Mouse (Mus musculus): ENCODE measurements around the gene Tbc1d22a. TPM values are rescaled to one million over a fixed set of nuclear protein-coding genes. Genes with fewer than 3 reads are reported as not detected.

The Tbc1d22a gene
- polyA plus RNA-seq, 1 experiment = 19.5 TPM

DNA sequence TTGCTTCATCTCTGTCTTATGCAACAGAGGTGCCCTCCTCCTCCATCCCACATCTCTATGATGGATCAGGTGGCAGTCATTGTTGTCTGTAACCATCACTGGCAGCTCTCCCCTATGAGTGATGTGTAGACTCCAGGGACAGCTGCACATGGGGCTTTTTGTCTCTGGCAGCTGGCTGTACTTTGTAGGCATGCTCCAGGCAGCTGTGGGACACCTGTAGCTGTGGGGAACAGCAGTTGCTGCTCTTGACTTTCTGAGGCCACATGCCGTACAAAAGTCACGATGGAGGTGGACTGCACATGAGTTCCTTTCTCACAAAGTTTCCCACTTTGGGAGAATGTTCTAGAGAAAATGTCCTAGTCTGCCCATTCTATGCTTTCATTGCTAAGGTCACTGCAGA, 223.1 kb downstream of the Tbc1d22a start:
- Histone ChIP-seq H3K27ac (ENCODE audit: control insufficient read depth, insufficient read depth, low read depth, low read length) (no peak overlapping the region), H3K4me1 (ENCODE audit: control insufficient read depth, insufficient read depth, low read length) (no peaks in the 10 kb centered on the region), H3K27me3 (ENCODE audit: control insufficient read depth, insufficient read depth, low read length) (no peaks in the 10 kb centered on the region), H3K36me3 (ENCODE audit: control insufficient read depth, insufficient read depth, low read length) (no peaks in the 10 kb centered on the region), H3K4me3 (ENCODE audit: control insufficient read depth, low read depth, low read length) (no peak overlapping the region)
- TF ChIP-seq POLR2A (IDR thresholded peaks at IDR 0.05; ENCODE audit: control insufficient read depth, low read depth, low read length) (no peak), CTCF (IDR thresholded peaks at IDR 0.05; ENCODE audit: control insufficient read depth, insufficient read depth, insufficient replicate concordance, low read depth, low read length) (no peak)

DNA sequence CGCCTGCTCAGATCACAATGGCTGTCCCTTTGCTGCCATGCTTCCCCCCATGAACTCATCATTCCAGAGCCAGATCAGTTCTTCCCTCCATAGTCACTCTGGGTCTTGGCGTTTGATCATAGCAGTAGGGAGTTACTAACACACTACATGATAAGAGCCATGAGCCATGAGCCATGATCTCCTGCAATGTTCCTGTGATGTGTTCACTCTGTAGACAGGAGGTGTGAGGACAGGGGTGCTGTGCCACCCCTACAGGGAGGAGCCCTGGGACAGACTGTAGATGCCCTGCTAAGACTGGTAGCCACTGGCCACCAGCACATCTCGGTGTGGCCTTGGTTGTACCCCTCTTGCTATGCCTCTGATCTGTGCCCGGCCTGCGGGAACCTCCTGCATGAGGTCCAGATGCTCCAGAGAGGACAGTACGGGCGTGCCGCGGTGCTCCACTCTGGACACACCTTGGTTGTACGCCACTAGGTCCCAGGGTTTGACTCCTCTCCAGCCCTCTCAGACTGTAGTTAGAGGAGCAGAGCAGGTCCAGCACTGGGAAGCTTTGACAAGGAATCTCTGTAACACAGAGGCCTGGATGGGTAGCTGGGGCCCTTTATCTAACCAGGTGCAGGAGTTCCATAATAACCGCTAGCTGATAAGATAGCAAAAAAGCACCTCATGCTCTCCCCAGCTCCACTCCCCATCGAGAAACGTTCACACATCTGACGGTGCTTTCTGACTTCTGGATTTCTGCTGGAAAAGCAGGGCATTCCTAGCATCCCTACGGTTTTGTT, 224.9 kb downstream of the Tbc1d22a start:
- no peaks in the 10 kb centered on the region for H3K27me3 ChIP-seq (ENCODE audit: control insufficient read depth, insufficient read depth, low read length)
- H3K4me3 ChIP-seq (ENCODE audit: control insufficient read depth, low read depth, low read length) = no peak overlapping the region
- TF ChIP-seq POLR2A (IDR thresholded peaks at IDR 0.05; ENCODE audit: control insufficient read depth, low read depth, low read length) (no peak), CTCF (IDR thresholded peaks at IDR 0.05; ENCODE audit: control insufficient read depth, insufficient read depth, insufficient replicate concordance, low read depth, low read length) (no peak)
- H3K36me3 ChIP-seq (ENCODE audit: control insufficient read depth, insufficient read depth, low read length) = no peaks in the 10 kb centered on the region
- no peak overlapping the region for H3K27ac ChIP-seq (ENCODE audit: control insufficient read depth, insufficient read depth, low read depth, low read length)
- H3K4me1 ChIP-seq (ENCODE audit: control insufficient read depth, insufficient read depth, low read length) = no peaks in the 10 kb centered on the region

DNA sequence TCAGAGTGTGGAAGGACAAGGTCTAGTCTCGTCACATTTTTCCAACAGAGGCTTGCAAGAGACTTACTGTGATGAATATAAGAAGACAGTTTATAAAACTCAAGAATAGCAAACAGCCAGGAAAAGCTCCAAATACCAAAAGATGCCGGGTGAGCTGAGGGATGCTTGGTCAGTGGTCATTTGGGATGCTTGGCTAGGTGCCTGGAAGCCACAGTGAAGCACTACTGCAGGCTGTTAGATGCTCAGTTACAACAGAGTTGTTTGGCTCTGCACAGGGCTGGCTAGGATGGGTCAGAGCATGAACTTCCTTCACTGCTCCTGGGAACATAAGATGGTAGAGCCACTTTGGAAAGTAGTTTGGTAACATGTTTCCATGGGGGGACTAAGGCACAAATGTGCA, 230.0 kb downstream of the Tbc1d22a start:
- no peak overlapping the region for H3K27ac ChIP-seq (ENCODE audit: control insufficient read depth, insufficient read depth, low read depth, low read length)
- no peaks in the 10 kb centered on the region for H3K27me3 ChIP-seq (ENCODE audit: control insufficient read depth, insufficient read depth, low read length)
- H3K4me3 ChIP-seq (ENCODE audit: control insufficient read depth, low read depth, low read length) = no peak overlapping the region
- no peaks in the 10 kb centered on the region for H3K36me3 ChIP-seq (ENCODE audit: control insufficient read depth, insufficient read depth, low read length)
- TF ChIP-seq POLR2A (IDR thresholded peaks at IDR 0.05; ENCODE audit: control insufficient read depth, low read depth, low read length) (no peak), CTCF (IDR thresholded peaks at IDR 0.05; ENCODE audit: control insufficient read depth, insufficient read depth, insufficient replicate concordance, low read depth, low read length) (no peak)
- H3K4me1 ChIP-seq (ENCODE audit: control insufficient read depth, insufficient read depth, low read length) = no peaks in the 10 kb centered on the region

DNA sequence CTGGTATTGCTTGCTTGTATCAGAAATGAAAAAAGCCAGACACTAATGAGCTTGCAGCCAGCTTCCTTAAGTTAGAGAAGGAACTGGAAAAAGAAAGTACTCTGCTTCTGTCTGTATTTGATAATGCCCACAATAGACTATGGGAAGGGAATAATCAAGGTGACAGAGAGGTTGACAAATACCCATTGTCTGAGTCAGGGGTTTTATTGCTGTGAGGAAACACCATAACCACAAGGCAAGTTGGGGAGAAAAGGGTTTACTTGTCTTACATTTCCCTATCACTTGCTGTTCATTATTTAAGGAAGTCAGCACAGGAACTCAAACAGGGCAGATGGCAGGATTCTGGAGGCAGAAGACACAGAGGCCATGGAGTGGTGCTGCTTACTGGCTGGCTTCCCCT, 231.8 kb downstream of the Tbc1d22a start:
- Histone ChIP-seq H3K4me1 (ENCODE audit: control insufficient read depth, insufficient read depth, low read length) (no peaks in the 10 kb centered on the region), H3K27ac (ENCODE audit: control insufficient read depth, insufficient read depth, low read depth, low read length) (no peak overlapping the region), H3K4me3 (ENCODE audit: control insufficient read depth, low read depth, low read length) (no peak overlapping the region), H3K27me3 (ENCODE audit: control insufficient read depth, insufficient read depth, low read length) (no peaks in the 10 kb centered on the region), H3K36me3 (ENCODE audit: control insufficient read depth, insufficient read depth, low read length) (no peaks in the 10 kb centered on the region)
- TF ChIP-seq POLR2A (IDR thresholded peaks at IDR 0.05; ENCODE audit: control insufficient read depth, low read depth, low read length) (no peak), CTCF (IDR thresholded peaks at IDR 0.05; ENCODE audit: control insufficient read depth, insufficient read depth, insufficient replicate concordance, low read depth, low read length) (no peak)

DNA sequence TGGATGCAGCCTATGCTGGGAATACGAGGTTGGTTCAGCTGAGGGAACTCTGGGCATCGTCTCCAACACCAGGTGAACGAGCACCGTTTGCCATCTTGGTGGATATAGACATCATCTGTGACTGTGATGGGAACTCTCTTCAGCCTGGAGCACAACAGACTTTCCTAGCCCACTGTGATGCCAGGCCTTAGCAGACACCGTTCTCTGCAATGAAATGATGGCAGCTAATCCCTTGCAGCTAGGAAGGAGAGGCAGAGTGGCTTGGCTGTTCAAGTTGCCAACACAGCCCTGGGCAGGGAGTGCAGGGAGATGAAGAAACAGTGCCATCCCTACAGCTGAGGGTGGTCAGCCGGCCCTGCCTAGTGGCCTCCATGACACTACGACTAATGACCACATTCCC, 233.0 kb downstream of the Tbc1d22a start:
- TF ChIP-seq POLR2A (IDR thresholded peaks at IDR 0.05; ENCODE audit: control insufficient read depth, low read depth, low read length) = no peak
- TF ChIP-seq CTCF (IDR thresholded peaks at IDR 0.05; ENCODE audit: control insufficient read depth, insufficient read depth, insufficient replicate concordance, low read depth, low read length) = no peak
- no peak overlapping the region for H3K4me3 ChIP-seq (ENCODE audit: control insufficient read depth, low read depth, low read length)

DNA sequence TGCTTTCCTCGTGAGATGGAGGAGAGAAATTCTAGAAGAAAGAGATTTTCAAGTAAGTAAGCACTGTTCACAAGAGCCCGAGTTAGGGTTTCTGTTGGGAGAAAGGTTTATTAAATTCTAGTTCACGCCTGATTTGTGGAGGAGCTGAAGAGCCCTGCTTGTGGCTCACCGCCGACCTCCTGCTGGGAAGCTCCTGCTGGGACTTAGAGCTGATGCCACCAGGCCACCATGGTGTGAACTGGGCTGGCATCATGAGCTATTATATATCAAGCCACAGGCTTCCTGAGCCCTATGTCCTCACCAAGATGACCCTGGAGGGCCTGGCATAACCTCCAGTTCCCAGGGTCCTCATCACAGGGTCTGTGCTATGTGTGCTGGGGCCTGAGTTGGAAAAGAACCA, 235.0 kb downstream of the Tbc1d22a start:
- Histone ChIP-seq H3K27ac (ENCODE audit: control insufficient read depth, insufficient read depth, low read depth, low read length) (no peak overlapping the region), H3K4me3 (ENCODE audit: control insufficient read depth, low read depth, low read length) (no peak overlapping the region), H3K27me3 (ENCODE audit: control insufficient read depth, insufficient read depth, low read length) (no peaks in the 10 kb centered on the region), H3K4me1 (ENCODE audit: control insufficient read depth, insufficient read depth, low read length) (no peaks in the 10 kb centered on the region), H3K36me3 (ENCODE audit: control insufficient read depth, insufficient read depth, low read length) (no peaks in the 10 kb centered on the region)
- no peak for TF ChIP-seq CTCF (IDR thresholded peaks at IDR 0.05; ENCODE audit: control insufficient read depth, insufficient read depth, insufficient replicate concordance, low read depth, low read length)
- TF ChIP-seq POLR2A (IDR thresholded peaks at IDR 0.05; ENCODE audit: control insufficient read depth, low read depth, low read length) = no peak

More for the DNA sequence above, 233.0 kb downstream of the Tbc1d22a start:
- Histone ChIP-seq H3K27ac (ENCODE audit: control insufficient read depth, insufficient read depth, low read depth, low read length) (no peak overlapping the region), H3K36me3 (ENCODE audit: control insufficient read depth, insufficient read depth, low read length) (no peaks in the 10 kb centered on the region), H3K27me3 (ENCODE audit: control insufficient read depth, insufficient read depth, low read length) (no peaks in the 10 kb centered on the region), H3K4me1 (ENCODE audit: control insufficient read depth, insufficient read depth, low read length) (no peaks in the 10 kb centered on the region)

DNA sequence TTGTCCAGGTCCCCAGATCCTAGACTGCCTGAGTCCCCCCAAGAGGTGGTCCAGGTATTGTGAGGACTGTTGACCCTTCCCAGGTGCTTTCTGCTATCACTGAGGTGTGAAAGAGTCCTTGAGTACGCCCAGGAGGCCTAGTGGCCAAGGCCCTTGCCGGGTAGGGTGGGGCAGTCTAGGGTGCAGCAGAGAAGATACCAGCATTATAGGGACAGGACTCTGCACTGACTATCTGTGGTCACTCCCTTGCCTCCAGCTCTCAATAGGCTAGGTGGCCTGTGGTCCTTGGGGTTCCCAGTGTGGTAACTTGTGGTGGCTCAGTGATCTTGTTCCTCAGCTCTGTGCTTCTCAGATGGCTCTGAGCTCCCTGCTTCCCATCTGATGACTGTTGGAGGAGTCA, 235.5 kb downstream of the Tbc1d22a start:
- Histone ChIP-seq H3K36me3 (ENCODE audit: control insufficient read depth, insufficient read depth, low read length) (no peaks in the 10 kb centered on the region), H3K4me1 (ENCODE audit: control insufficient read depth, insufficient read depth, low read length) (no peaks in the 10 kb centered on the region), H3K4me3 (ENCODE audit: control insufficient read depth, low read depth, low read length) (no peak overlapping the region), H3K27me3 (ENCODE audit: control insufficient read depth, insufficient read depth, low read length) (no peaks in the 10 kb centered on the region), H3K27ac (ENCODE audit: control insufficient read depth, insufficient read depth, low read depth, low read length) (no peak overlapping the region)
- TF ChIP-seq POLR2A (IDR thresholded peaks at IDR 0.05; ENCODE audit: control insufficient read depth, low read depth, low read length) = no peak
- TF ChIP-seq CTCF (IDR thresholded peaks at IDR 0.05; ENCODE audit: control insufficient read depth, insufficient read depth, insufficient replicate concordance, low read depth, low read length) = no peak

All from testis, adult 2 months (tissue).